Mouse (Mus musculus) MEL (cell line): ENCODE data around the gene Wipf1. TPM values are rescaled to one million over a fixed set of nuclear protein-coding genes. Genes with fewer than 3 reads are reported as not detected.

Experiments used
- DNase-seq: peaks from one replicate; pipeline ENCODE4 v3.0.0; 2011; ENCODE audit warnings: low read depth, low spot score
- H3K27ac ChIP-seq: 2 replicates; pipeline ENCODE4 v1.5.1; 2012; ENCODE audit warnings: low read depth, mild to moderate bottlenecking, control low read depth, low read length, moderate library complexity; ENCODE audit not compliant: control insufficient read depth
- H3K27me3 ChIP-seq, 2 experiments: fragments of 150-350 bp in 1 of 2; sonication (generic) in 1 of 2; 2 replicates each; pipeline ENCODE4 v1.6.1; 2012; ENCODE audit warnings: low read length in 2 of 2, mild to moderate bottlenecking in 2 of 2, improper control_type of control experiment in 1 of 2, moderate library complexity in 1 of 2; ENCODE audit not compliant: insufficient read depth in 2 of 2, control insufficient read depth in 1 of 2
- H3K36me3 ChIP-seq, 2 experiments: 2 replicates each; pipeline ENCODE4 v1.6.1; 2012 to 2014; ENCODE audit warnings: low read length in 2 of 2, improper control_type of control experiment in 1 of 2, inconsistent platforms in 1 of 2, mild to moderate bottlenecking in 1 of 2; ENCODE audit not compliant: insufficient read depth in 2 of 2, control insufficient read depth in 1 of 2
- H3K4me1 ChIP-seq, 2 experiments: fragments of 150-350 bp in 1 of 2; sonication (generic) in 1 of 2; 2 replicates each; pipeline ENCODE4 v1.6.1; 2012; ENCODE audit warnings: low read length in 2 of 2, improper control_type of control experiment in 1 of 2, mild to moderate bottlenecking in 1 of 2; ENCODE audit not compliant: insufficient read depth in 2 of 2, control insufficient read depth in 1 of 2
- H3K4me3 ChIP-seq, 2 experiments: fragments of 150-350 bp in 1 of 2; sonication (generic) in 1 of 2; 2 replicates each; pipeline ENCODE4 v1.5.1; 2012; ENCODE audit warnings: low read depth in 2 of 2, low read length in 2 of 2, mild to moderate bottlenecking in 2 of 2, moderate library complexity in 2 of 2, control low read depth in 1 of 2, improper control_type of control experiment in 1 of 2; ENCODE audit not compliant: control insufficient read depth in 1 of 2, insufficient read depth in 1 of 2
- H3K79me2 ChIP-seq: 2 replicates; pipeline ENCODE4 v1.6.1; 2012; ENCODE audit warnings: mild to moderate bottlenecking, low read length, moderate library complexity; ENCODE audit not compliant: control insufficient read depth, poor library complexity, insufficient read depth
- H3K9ac ChIP-seq: 2 replicates; pipeline ENCODE4 v1.6.1; 2012; ENCODE audit warnings: low read depth, mild to moderate bottlenecking, control low read depth, low read length, moderate library complexity; ENCODE audit not compliant: control insufficient read depth, poor library complexity, severe bottlenecking
- H3K9me3 ChIP-seq: fragments of 150-350 bp; sonication (generic); replicated peaks from 2 replicates; pipeline ENCODE4 v1.6.1; 2012; ENCODE audit warnings: mild to moderate bottlenecking, low read length, improper control_type of control experiment, moderate library complexity; ENCODE audit not compliant: insufficient read depth
- BHLHE40 ChIP-seq: IDR thresholded peaks from 2 replicates; pipeline ENCODE4 v1.6.1; 2012; ENCODE audit warnings: low read depth, mild to moderate bottlenecking, inconsistent platforms, low read length, improper control_type of control experiment, borderline replicate concordance
- CHD1 ChIP-seq: IDR thresholded peaks from 2 replicates; pipeline ENCODE4 v1.6.1; 2012; ENCODE audit warnings: low read depth, mild to moderate bottlenecking, inconsistent platforms, low read length, improper control_type of control experiment
- ELF1 ChIP-seq: IDR thresholded peaks from 2 replicates; pipeline ENCODE4 v1.6.1; 2014; ENCODE audit warnings: low read depth, mild to moderate bottlenecking, inconsistent platforms, low read length, improper control_type of control experiment, moderate library complexity
- EP300 ChIP-seq, 2 experiments: IDR thresholded peaks; 2 replicates each; pipeline ENCODE4 v1.6.1; 2011; ENCODE audit warnings: improper control_type of control experiment in 2 of 2, low read length in 2 of 2, low read depth in 1 of 2, mild to moderate bottlenecking in 1 of 2
- ETS1 ChIP-seq: IDR thresholded peaks from 2 replicates; pipeline ENCODE4 v1.6.1; 2012; ENCODE audit warnings: low read depth, mild to moderate bottlenecking, inconsistent platforms, low read length, improper control_type of control experiment, moderate library complexity
- KAT2A ChIP-seq: conservative IDR thresholded peaks from 2 replicates; pipeline ENCODE4 v1.6.1; 2012; ENCODE audit warnings: low read depth, low read length, improper control_type of control experiment, inconsistent platforms
- MAFK ChIP-seq: IDR thresholded peaks from 2 replicates; pipeline ENCODE4 v1.6.1; 2011; ENCODE audit warnings: low read depth, mild to moderate bottlenecking, low read length, improper control_type of control experiment, borderline replicate concordance
- MAZ ChIP-seq: IDR thresholded peaks from 2 replicates; pipeline ENCODE4 v1.6.1; 2012; ENCODE audit warnings: low read depth, mild to moderate bottlenecking, inconsistent platforms, low read length, improper control_type of control experiment
- MEF2A ChIP-seq: IDR thresholded peaks from 2 replicates; pipeline ENCODE4 v1.6.1; 2014; ENCODE audit warnings: low read depth, mild to moderate bottlenecking, inconsistent platforms, low read length, improper control_type of control experiment; ENCODE audit not compliant: poor library complexity, insufficient replicate concordance, severe bottlenecking; ENCODE audit errors: extremely low read depth
- MXI1 ChIP-seq: IDR thresholded peaks from 2 replicates; pipeline ENCODE4 v1.6.1; 2011; ENCODE audit warnings: mild to moderate bottlenecking, low read depth, low read length, improper control_type of control experiment
- MYB ChIP-seq: IDR thresholded peaks from 2 replicates; pipeline ENCODE4 v1.6.1; 2011; ENCODE audit warnings: mild to moderate bottlenecking, low read depth, low read length, improper control_type of control experiment
- NELFE ChIP-seq: IDR thresholded peaks from 2 replicates; pipeline ENCODE4 v1.6.1; 2011; ENCODE audit warnings: low read depth, low read length, improper control_type of control experiment
- NRF1 ChIP-seq: IDR thresholded peaks from 2 replicates; pipeline ENCODE4 v1.6.1; 2014; ENCODE audit warnings: low read depth, mild to moderate bottlenecking, inconsistent platforms, low read length, improper control_type of control experiment, moderate library complexity; ENCODE audit not compliant: poor library complexity, insufficient read depth, severe bottlenecking
- POLR2A ChIP-seq, 2 experiments: IDR thresholded peaks; 2 replicates each; pipeline ENCODE4 v1.6.1; 2011 to 2012; ENCODE audit warnings: low read length in 2 of 2, mild to moderate bottlenecking in 2 of 2, control low read depth in 1 of 2, improper control_type of control experiment in 1 of 2, low read depth in 1 of 2, moderate library complexity in 1 of 2; ENCODE audit not compliant: control insufficient read depth in 1 of 2, insufficient read depth in 1 of 2, poor library complexity in 1 of 2
- RAD21 ChIP-seq: IDR thresholded peaks from 2 replicates; pipeline ENCODE4 v1.6.1; 2011; ENCODE audit warnings: mild to moderate bottlenecking, low read depth, low read length, improper control_type of control experiment
- TBP ChIP-seq: IDR thresholded peaks from 2 replicates; pipeline ENCODE4 v1.8.0; 2011; ENCODE audit warnings: low read depth, low read length, improper control_type of control experiment
- UBTF ChIP-seq: IDR thresholded peaks from 2 replicates; pipeline ENCODE4 v1.6.1; 2012; ENCODE audit warnings: low read depth, mild to moderate bottlenecking, inconsistent platforms, low read length, improper control_type of control experiment, moderate library complexity, borderline replicate concordance; ENCODE audit not compliant: insufficient read depth
- ZC3H11A ChIP-seq: IDR thresholded peaks from 2 replicates; pipeline ENCODE4 v1.6.1; 2012; ENCODE audit warnings: low read depth, mild to moderate bottlenecking, inconsistent platforms, low read length, improper control_type of control experiment
- ZMIZ1 ChIP-seq: IDR thresholded peaks from 2 replicates; pipeline ENCODE4 v1.6.1; 2012; ENCODE audit warnings: low read depth, mild to moderate bottlenecking, inconsistent platforms, low read length, improper control_type of control experiment, moderate library complexity
- ZNF384 ChIP-seq: IDR thresholded peaks from 2 replicates; pipeline ENCODE4 v1.6.1; 2012; ENCODE audit warnings: low read depth, mild to moderate bottlenecking, inconsistent platforms, low read length, improper control_type of control experiment
- polyA plus RNA-seq, 2 experiments: library from polyadenylated mRNA; stranded (reverse) in 1 of 2; unstranded in 1 of 2; fragments of >175 nt in 1 of 2; fragments of >200 nt in 1 of 2; gene quantifications; 2 replicates each; pipeline versions ENCODE4 v1.2.1 to v1.2.4; 2012; ENCODE audit warnings: low replicate concordance in 2 of 2, low read depth in 1 of 2; ENCODE audit not compliant: insufficient read length in 2 of 2, insufficient read depth in 1 of 2, missing spikeins in 1 of 2
- total RNA-seq: library from RNA; depleted of rRNA; stranded (reverse); fragments of 300-350 nt; gene quantifications from 2 replicates; pipeline ENCODE4 v1.2.3, GENCODE M21; 2012

Wipf1 gene
- total and polyA plus RNA-seq, 3 experiments, result 5.2 to 83.9 (median 27.1) TPM

DNA sequence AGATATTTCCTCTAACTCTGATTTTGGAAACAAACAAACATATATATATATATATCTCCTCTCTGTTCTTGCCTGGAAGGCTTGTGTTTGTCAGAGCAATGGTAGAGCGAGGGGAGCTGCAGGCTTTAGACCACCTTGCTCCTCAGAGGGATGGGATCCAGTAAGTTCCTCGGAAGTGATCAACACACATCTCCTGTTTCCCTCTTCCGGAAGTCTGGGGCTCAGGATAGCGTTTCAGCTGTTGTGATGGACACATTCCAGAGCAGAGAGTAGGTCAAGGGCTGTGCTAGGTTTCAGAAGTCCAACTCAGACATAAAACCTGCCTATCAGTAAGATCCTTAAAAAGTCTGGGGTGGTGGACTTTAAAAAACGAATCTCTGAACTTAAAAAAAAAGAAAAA lies 49.6 kb upstream of the Wipf1 start:
- no peaks in the 10 kb centered on the region for H3K79me2 ChIP-seq
- TF ChIP-seq NELFE (no peak), ELF1 (no peak), NRF1 (no peak), CHD1 (no peak), MAZ (no peak), ZMIZ1 (no peak), ZC3H11A (no peak), BHLHE40 (no peak), EP300 (IDR thresholded peaks at IDR 0.05; ENCODE audit: low read depth in 1 of 2, low read length in 2 of 2) (no peak), UBTF (no peak), TBP (no peak), RAD21 (no peak), POLR2A (IDR thresholded peaks at IDR 0.05; ENCODE audit: control insufficient read depth in 1 of 2, insufficient read depth in 1 of 2, low read depth in 1 of 2, low read length in 2 of 2, poor library complexity in 1 of 2) (no peak), ETS1 (no peak)
- H3K9ac ChIP-seq, result no peak overlapping the region
- H3K4me3 ChIP-seq, result no peak overlapping the region
- no peak for DNase-seq
- peaks cover 0 to 10% of the 10 kb centered on the region in 2 experiments; a peak in 3 of 4 replicates for H3K27me3 ChIP-seq
- H3K4me1 ChIP-seq, result peaks cover 0 to 9% of the 10 kb centered on the region in 2 experiments; a peak in 2 of 4 replicates
- no peaks in the 10 kb centered on the region for H3K9me3 ChIP-seq
- peaks cover 0 to 6% of the 10 kb centered on the region in 2 experiments; a peak in 1 of 4 replicates for H3K36me3 ChIP-seq
- H3K27ac ChIP-seq, result no peak overlapping the region

GRCm38 (mm10) chr2:73574418-73574817 lies 44.9 kb upstream of the Wipf1 start:
- Histone ChIP-seq H3K4me3 (no peak overlapping the region), H3K4me1 (no peaks in the 10 kb centered on the region), H3K36me3 (no peaks in the 10 kb centered on the region), H3K27me3 (peaks cover 4 to 10% of the 10 kb centered on the region in 2 experiments), H3K9me3 (no peaks in the 10 kb centered on the region), H3K9ac (no peak overlapping the region), H3K79me2 (no peaks in the 10 kb centered on the region), H3K27ac (no peak overlapping the region)
- no peak for DNase-seq
- TF ChIP-seq KAT2A, result no peak
- no peak for TF ChIP-seq MYB
- TF ChIP-seq ZNF384, result no peak
- no peak for TF ChIP-seq MXI1
- no peak for TF ChIP-seq MAFK
- no peak for TF ChIP-seq UBTF
- no peak for TF ChIP-seq MEF2A
- TF ChIP-seq ETS1, result no peak
- TF ChIP-seq CHD1, result no peak
